Mouse (Mus musculus): ENCODE measurements around the gene Dlg2. TPM values are rescaled to one million over a fixed set of nuclear protein-coding genes. Genes with fewer than 3 reads are reported as not detected.

Gene Dlg2
- polyA plus RNA-seq, 1 experiment from 2014 or later, result 6.9 TPM

GRCm38 (mm10) chr7:92248619-92249018, 1772.1 kb downstream of the Dlg2 start:
- no peak overlapping the region for H3K4me2 ChIP-seq (replicated peaks)
- no peak overlapping the region for H3K9ac ChIP-seq
- 76% methylated on average over 5 of the region's 5 CpGs for WGBS
- no peaks in the 10 kb centered on the region for H3K36me3 ChIP-seq
- no peak for ATAC-seq (ENCODE audit: low FRiP score)
- H3K9me3 ChIP-seq (replicated peaks), result no peaks in the 10 kb centered on the region
- H3K27ac ChIP-seq, result no peak overlapping the region
- H3K4me1 ChIP-seq, result no peaks in the 10 kb centered on the region
- no peak overlapping the region for H3K4me3 ChIP-seq
- no peaks in the 10 kb centered on the region for H3K27me3 ChIP-seq

DNA sequence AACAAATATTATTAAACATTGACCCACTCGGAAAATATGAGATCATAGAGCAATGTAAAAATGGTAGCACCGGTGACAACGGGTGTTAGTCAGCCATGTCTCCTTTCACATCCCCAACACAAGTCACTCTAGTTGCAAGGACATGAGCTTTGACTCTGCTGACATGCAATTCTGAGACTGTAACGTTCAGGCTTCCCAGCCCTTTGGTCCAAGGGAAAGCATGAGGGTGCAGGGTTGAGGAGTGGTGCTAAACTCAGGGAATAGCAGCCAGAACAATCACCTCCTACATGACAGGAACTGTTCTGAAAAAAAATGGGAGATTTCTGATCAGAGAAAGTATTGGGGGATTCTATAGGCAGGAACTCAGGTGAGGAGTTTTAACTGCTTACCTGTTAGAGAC, 1781.7 kb downstream of the Dlg2 start:
- no peaks in the 10 kb centered on the region for H3K27me3 ChIP-seq
- H3K36me3 ChIP-seq, result no peaks in the 10 kb centered on the region
- H3K27ac ChIP-seq, result no peak overlapping the region
- WGBS, result 92% methylated on average over 4 of the region's 4 CpGs
- ATAC-seq (ENCODE audit: low FRiP score), result no peak
- H3K4me2 ChIP-seq (replicated peaks), result no peak overlapping the region
- no peak overlapping the region for H3K9ac ChIP-seq
- H3K9me3 ChIP-seq (replicated peaks), result no peaks in the 10 kb centered on the region
- H3K4me1 ChIP-seq, result no peaks in the 10 kb centered on the region
- no peak overlapping the region for H3K4me3 ChIP-seq

GRCm38 (mm10) chr7:92258701-92259100, 1782.2 kb downstream of the Dlg2 start:
- H3K27ac ChIP-seq, result no peak overlapping the region
- no peaks in the 10 kb centered on the region for H3K36me3 ChIP-seq
- no peaks in the 10 kb centered on the region for H3K9me3 ChIP-seq (replicated peaks)
- WGBS, result 77% methylated on average over 3 of the region's 3 CpGs
- no peak overlapping the region for H3K4me2 ChIP-seq (replicated peaks)
- H3K4me3 ChIP-seq, result no peak overlapping the region
- H3K27me3 ChIP-seq, result no peaks in the 10 kb centered on the region
- H3K9ac ChIP-seq, result no peak overlapping the region
- no peaks in the 10 kb centered on the region for H3K4me1 ChIP-seq
- no peak for ATAC-seq (ENCODE audit: low FRiP score)

GRCm38 (mm10) chr7:92264325-92264724, 1787.9 kb downstream of the Dlg2 start:
- no peaks in the 10 kb centered on the region for H3K36me3 ChIP-seq
- no peaks in the 10 kb centered on the region for H3K4me1 ChIP-seq
- H3K27me3 ChIP-seq, result no peaks in the 10 kb centered on the region
- no peak overlapping the region for H3K27ac ChIP-seq
- H3K4me2 ChIP-seq (replicated peaks), result no peak overlapping the region
- no peak for ATAC-seq (ENCODE audit: low FRiP score)
- no peaks in the 10 kb centered on the region for H3K9me3 ChIP-seq (replicated peaks)
- no peak overlapping the region for H3K9ac ChIP-seq
- H3K4me3 ChIP-seq, result no peak overlapping the region
- WGBS, result 70% methylated on average over 3 of the region's 3 CpGs

- no peak for ATAC-seq (ENCODE audit: low FRiP score)
- no peak overlapping the region for H3K9ac ChIP-seq
- H3K4me1 ChIP-seq, result no peaks in the 10 kb centered on the region
- H3K27ac ChIP-seq, result no peak overlapping the region
- no peaks in the 10 kb centered on the region for H3K9me3 ChIP-seq (replicated peaks)
- no peak overlapping the region for H3K4me2 ChIP-seq (replicated peaks)
- H3K36me3 ChIP-seq, result no peaks in the 10 kb centered on the region
- H3K27me3 ChIP-seq, result no peaks in the 10 kb centered on the region
- H3K4me3 ChIP-seq, result no peak overlapping the region
Observed at GRCm38 (mm10) chr7:92264964-92265363, 1788.5 kb downstream of the Dlg2 start.

DNA sequence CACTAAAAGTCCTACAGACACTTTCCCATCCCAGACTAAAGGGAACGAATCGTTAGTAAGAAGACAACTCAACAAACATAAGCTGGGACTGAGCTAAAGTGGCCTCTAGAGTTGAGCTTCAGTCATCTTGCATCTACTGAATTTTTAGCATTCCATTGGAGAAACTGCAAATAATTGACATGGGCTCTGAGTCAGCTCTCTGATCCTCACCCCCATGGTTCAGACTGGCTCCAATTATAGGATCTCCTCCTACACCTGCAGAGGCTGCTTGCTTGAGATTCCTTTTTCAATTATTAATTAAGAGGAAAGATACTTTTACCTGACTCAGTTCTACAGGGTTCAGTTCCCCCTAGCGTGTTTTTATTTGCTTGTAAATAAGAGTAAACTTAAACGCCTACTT, 1798.9 kb downstream of the Dlg2 start:
- Histone ChIP-seq H3K9ac (no peak overlapping the region), H3K4me3 (no peak overlapping the region), H3K27me3 (no peaks in the 10 kb centered on the region), H3K4me2 (replicated peaks) (no peak overlapping the region), H3K36me3 (no peaks in the 10 kb centered on the region), H3K27ac (no peak overlapping the region), H3K4me1 (peaks cover 2% of the 10 kb centered on the region; the same call in 1 of the 2 replicates), H3K9me3 (replicated peaks) (no peaks in the 10 kb centered on the region)
- no peak for ATAC-seq (ENCODE audit: low FRiP score)
- WGBS, result 80% methylated on average over 4 of the region's 4 CpGs

DNA sequence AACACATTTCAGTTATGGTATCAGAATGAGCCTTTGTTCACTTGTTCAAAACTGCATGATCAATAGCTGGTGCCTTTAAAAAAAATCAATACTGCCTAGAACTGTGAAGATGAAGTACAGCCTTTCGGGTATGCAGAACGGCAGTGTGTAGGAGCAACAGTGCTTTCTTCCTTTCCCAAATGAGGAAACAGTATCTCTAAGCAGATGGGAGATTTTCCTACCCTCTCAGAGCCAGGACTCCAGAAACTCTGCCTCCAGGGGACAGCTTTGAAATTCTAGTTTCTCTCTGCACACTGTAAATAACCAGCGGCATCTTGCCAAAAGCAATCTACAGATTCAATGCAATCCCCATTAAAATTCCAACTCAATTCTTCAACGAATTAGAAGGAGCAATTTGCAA, 1801.2 kb downstream of the Dlg2 start:
- H3K4me2 ChIP-seq (replicated peaks), result no peak overlapping the region
- no peak overlapping the region for H3K9ac ChIP-seq
- H3K4me3 ChIP-seq, result no peak overlapping the region
- peaks cover 6% of the 10 kb centered on the region for H3K4me1 ChIP-seq
- H3K27ac ChIP-seq, result no peak overlapping the region
- H3K9me3 ChIP-seq (replicated peaks), result no peaks in the 10 kb centered on the region
- 64% methylated on average over 4 of the region's 4 CpGs for WGBS
- ATAC-seq (ENCODE audit: low FRiP score), result no peak
- no peaks in the 10 kb centered on the region for H3K27me3 ChIP-seq
- no peaks in the 10 kb centered on the region for H3K36me3 ChIP-seq

DNA sequence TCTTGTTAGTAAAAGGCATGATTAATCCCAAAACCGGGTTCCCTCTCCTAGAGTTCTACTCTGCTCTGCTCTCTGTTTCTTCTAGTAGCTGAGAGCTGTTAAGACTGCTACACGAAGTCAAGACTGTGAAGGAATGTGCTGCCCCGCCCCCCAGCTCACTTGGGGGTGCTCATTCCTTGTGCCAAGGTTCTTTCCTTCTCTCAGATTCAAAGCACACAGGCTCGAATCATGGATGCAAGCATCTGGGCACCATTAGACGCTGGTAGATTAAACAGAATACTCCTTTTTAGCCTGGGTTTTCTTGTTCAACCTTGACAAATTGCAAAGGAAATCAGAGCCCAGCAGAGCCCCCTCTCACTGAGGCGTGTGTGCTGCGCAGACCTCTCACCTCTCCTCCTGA, 1804.5 kb downstream of the Dlg2 start:
- Histone ChIP-seq H3K27me3 (no peaks in the 10 kb centered on the region), H3K9me3 (replicated peaks) (no peaks in the 10 kb centered on the region), H3K4me2 (replicated peaks) (no peak overlapping the region), H3K9ac (no peak overlapping the region), H3K4me1 (peaks cover 6% of the 10 kb centered on the region), H3K27ac (no peak overlapping the region), H3K36me3 (no peaks in the 10 kb centered on the region), H3K4me3 (no peak overlapping the region)
- WGBS, result 29% methylated on average over 7 of the region's 7 CpGs
- ATAC-seq (ENCODE audit: low FRiP score), result no peak

GRCm38 (mm10) chr7:92287058-92287457, 1810.6 kb downstream of the Dlg2 start:
- Histone ChIP-seq H3K4me1 (no peaks in the 10 kb centered on the region), H3K9me3 (replicated peaks) (no peaks in the 10 kb centered on the region), H3K27me3 (no peaks in the 10 kb centered on the region), H3K36me3 (no peaks in the 10 kb centered on the region), H3K9ac (no peak overlapping the region), H3K4me3 (no peak overlapping the region), H3K27ac (no peak overlapping the region), H3K4me2 (replicated peaks) (no peak overlapping the region)
- 61% methylated on average over 1 of the region's 1 CpGs for WGBS
- ATAC-seq (ENCODE audit: low FRiP score), result no peak

DNA sequence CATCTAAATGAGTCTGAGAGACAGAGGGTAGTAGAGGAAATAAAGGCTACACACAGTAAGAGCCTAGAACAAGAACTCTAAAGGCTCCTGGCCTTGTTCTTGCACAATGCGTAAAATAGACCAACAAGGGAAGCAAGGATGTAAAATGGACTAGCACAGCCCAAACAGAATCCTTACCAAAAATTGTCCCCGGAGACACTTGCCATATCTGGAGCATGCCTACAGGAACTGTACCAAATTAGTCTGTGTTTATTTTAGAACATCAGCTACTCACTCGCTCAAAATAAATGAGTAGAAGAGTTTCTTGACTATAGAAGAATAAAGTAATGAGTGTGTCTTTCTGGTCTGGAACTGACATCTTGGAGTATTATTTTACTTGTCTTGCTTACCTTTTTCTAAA, 1812.3 kb downstream of the Dlg2 start:
- Histone ChIP-seq H3K9me3 (replicated peaks) (no peaks in the 10 kb centered on the region), H3K9ac (no peak overlapping the region), H3K27me3 (no peaks in the 10 kb centered on the region), H3K4me2 (replicated peaks) (no peak overlapping the region), H3K4me1 (no peaks in the 10 kb centered on the region), H3K36me3 (no peaks in the 10 kb centered on the region), H3K27ac (no peak overlapping the region), H3K4me3 (no peak overlapping the region)
- WGBS, result 87% methylated on average over 3 of the region's 3 CpGs
- no peak for ATAC-seq (ENCODE audit: low FRiP score)

GRCm38 (mm10) chr7:92292918-92293518, 1816.5 kb downstream of the Dlg2 start:
- Histone ChIP-seq H3K9me3 (replicated peaks) (no peaks in the 10 kb centered on the region), H3K36me3 (no peaks in the 10 kb centered on the region), H3K27me3 (no peaks in the 10 kb centered on the region), H3K4me1 (no peaks in the 10 kb centered on the region), H3K9ac (no peak overlapping the region), H3K27ac (no peak overlapping the region), H3K4me2 (replicated peaks) (no peak overlapping the region), H3K4me3 (no peak overlapping the region)
- WGBS, result 77% methylated on average over 8 of the region's 8 CpGs
- no peak for ATAC-seq (ENCODE audit: low FRiP score)

DNA sequence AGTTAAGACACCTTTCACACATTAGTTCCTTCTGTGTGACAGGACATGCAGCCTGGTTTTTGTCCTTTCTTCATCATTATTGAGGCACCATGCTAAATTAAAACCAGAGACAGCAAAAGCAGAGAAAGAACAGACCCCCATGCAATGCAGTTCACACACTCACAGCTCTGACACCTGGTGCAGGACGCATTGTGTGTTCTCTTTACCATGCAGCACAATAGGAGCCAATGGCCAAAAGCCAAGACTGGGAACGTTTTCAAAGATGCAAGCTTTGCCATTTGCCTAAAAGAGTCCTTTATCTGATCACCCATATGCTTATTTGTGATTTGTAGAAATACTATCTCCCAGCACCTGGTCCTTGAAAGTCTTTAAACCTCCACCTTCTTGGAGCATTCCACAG, 1824.6 kb downstream of the Dlg2 start:
- Histone ChIP-seq H3K9me3 (replicated peaks) (no peaks in the 10 kb centered on the region), H3K4me3 (no peak overlapping the region), H3K9ac (no peak overlapping the region), H3K4me2 (replicated peaks) (no peak overlapping the region), H3K27me3 (no peaks in the 10 kb centered on the region), H3K4me1 (no peaks in the 10 kb centered on the region), H3K36me3 (no peaks in the 10 kb centered on the region), H3K27ac (no peak overlapping the region)
- WGBS, result 70% methylated on average over 2 of the region's 2 CpGs
- ATAC-seq (ENCODE audit: low FRiP score), result no peak

- Histone ChIP-seq H3K4me1 (no peaks in the 10 kb centered on the region), H3K36me3 (no peaks in the 10 kb centered on the region), H3K9me3 (replicated peaks) (no peaks in the 10 kb centered on the region), H3K27me3 (no peaks in the 10 kb centered on the region), H3K4me3 (no peak overlapping the region), H3K4me2 (replicated peaks) (no peak overlapping the region), H3K9ac (no peak overlapping the region), H3K27ac (no peak overlapping the region)
- ATAC-seq (ENCODE audit: low FRiP score), result no peak
- WGBS, result 80% methylated on average over 2 of the region's 2 CpGs
Observed at GRCm38 (mm10) chr7:92307634-92308033, 1831.2 kb downstream of the Dlg2 start.
